Mouse (Mus musculus): ENCODE data around the gene Mbd5. TPM values are rescaled to one million over a fixed set of nuclear protein-coding genes. Genes with fewer than 3 reads are reported as not detected.

Gene Mbd5
- polyA plus RNA-seq, 1 experiment from 2014 or later, result 11.4 TPM

GRCm38 (mm10) chr2:49371632-49372031 lies 422.3 kb downstream of the Mbd5 start:
- Histone ChIP-seq H3K9ac (replicated peaks; ENCODE audit: low read depth) (no peak overlapping the region), H3K4me3 (ENCODE audit: low read depth, low read length) (no peak overlapping the region), H3K27me3 (replicated peaks; ENCODE audit: insufficient read depth, low read length) (no peaks in the 10 kb centered on the region), H3K9me3 (ENCODE audit: low read length) (no peaks in the 10 kb centered on the region), H3K4me1 (ENCODE audit: insufficient read depth, low read depth, low read length) (no peaks in the 10 kb centered on the region), H3K27ac (ENCODE audit: low read length) (no peak overlapping the region), H3K36me3 (ENCODE audit: insufficient read depth, low read length) (no peaks in the 10 kb centered on the region), H3K4me2 (replicated peaks; ENCODE audit: low read depth, low read length) (no peak overlapping the region)
- ATAC-seq, result no peak
- no peak for DNase-seq (ENCODE audit: low spot score)
- WGBS, result 69% methylated on average over 5 of the region's 5 CpGs
- TF ChIP-seq EP300 (IDR thresholded peaks at IDR 0.05) (no peak), CTCF (IDR thresholded peaks at IDR 0.05) (no peak)

- Histone ChIP-seq H3K27ac (ENCODE audit: low read length) (no peak overlapping the region), H3K27me3 (replicated peaks; ENCODE audit: insufficient read depth, low read length) (no peaks in the 10 kb centered on the region), H3K4me3 (ENCODE audit: low read depth, low read length) (no peak overlapping the region), H3K36me3 (ENCODE audit: insufficient read depth, low read length) (no peaks in the 10 kb centered on the region), H3K4me2 (replicated peaks; ENCODE audit: low read depth, low read length) (no peak overlapping the region), H3K9ac (replicated peaks; ENCODE audit: low read depth) (no peak overlapping the region), H3K4me1 (ENCODE audit: insufficient read depth, low read depth, low read length) (no peaks in the 10 kb centered on the region), H3K9me3 (ENCODE audit: low read length) (no peaks in the 10 kb centered on the region)
- TF ChIP-seq EP300 (IDR thresholded peaks at IDR 0.05), result no peak
- TF ChIP-seq CTCF (IDR thresholded peaks at IDR 0.05), result no peak
- 45% methylated on average over 3 of the region's 3 CpGs for WGBS
- ATAC-seq, result no peak
- DNase-seq (ENCODE audit: low spot score), result no peak
Measured at GRCm38 (mm10) chr2:49372586-49372985, 423.3 kb downstream of the Mbd5 start.

Other genes with a start within 250 kb of the Mbd5 start
- 13.5 and 14.2 TPM in 2 replicates for gene Acvr2a, start 135.4 kb upstream of the Mbd5 start, polyA plus RNA-seq (2015; fragmentation: Nextera tagmentation; extraction: Ambion mirVana)
- 49.2 and 55.2 TPM in 2 replicates for gene Orc4, start 769 bp downstream of the Mbd5 start, polyA plus RNA-seq (2015; fragmentation: Nextera tagmentation; extraction: Ambion mirVana)

Data from lung, postnatal 0 days (tissue).